In the genomic region with DNA sequence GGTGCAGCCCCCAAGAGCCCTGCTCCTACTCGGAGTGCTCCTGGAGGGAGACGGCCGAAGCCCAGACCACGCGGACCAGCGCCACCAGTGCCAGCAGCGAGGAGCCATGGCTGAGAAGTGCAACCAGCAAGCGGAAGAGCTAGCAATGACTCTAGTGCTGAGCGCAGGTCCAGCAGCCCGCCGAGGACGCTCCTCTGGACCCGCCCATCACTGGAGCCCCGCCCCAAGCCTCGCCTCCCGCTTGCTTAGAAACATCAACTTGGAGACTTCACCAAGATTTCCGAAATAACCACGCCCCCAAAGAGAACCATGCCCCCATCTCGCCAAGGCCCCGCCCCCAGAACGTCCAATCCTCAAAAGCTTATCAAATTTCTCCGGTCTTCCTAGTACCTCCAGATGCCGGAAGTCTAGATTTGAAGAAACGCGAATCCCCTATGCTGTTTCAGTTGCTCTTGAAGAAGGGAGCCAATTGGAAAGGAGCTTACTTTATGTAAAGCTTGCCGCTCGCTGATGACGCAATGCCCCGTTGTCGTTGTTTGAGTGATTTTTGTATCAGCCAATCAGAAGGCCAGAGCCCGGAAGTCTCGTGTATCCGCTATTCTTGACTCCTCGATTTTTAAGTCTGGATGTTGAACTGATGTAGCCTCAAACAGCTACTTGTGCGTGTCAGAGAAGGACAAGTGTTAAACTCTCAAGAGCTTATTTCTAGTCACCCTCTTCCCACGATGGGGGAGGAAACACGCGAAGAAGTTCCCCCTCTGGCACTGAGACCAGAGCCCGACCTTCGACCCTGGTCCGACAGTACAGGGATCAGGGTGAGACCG, we compare ENCODE assay signal across 8 mouse cellular contexts. TPM values are rescaled to one million over a fixed set of nuclear protein-coding genes. Genes with fewer than 3 reads are reported as not detected.
DNase-seq lines count a peak whose midpoint lies in the region; ATAC-seq lines count a peak whose summit lies in the region.

Fdxr (minus strand) TSS at position 271 of the 824 bp plus-strand sequence.

- ATAC-seq in forebrain, embryonic 14.5 days = peak; percentile 97
- peak; percentile 96 for ATAC-seq in neural tube, embryonic 15.5 days (ENCODE audit: low FRiP score)

- H3K4me2 ChIP-seq in forebrain, embryonic 14.5 days (ENCODE audit: low read length) = peak within 1 kb of the TSS; percentile 85
- H3K4me2 ChIP-seq in neural tube, embryonic 15.5 days = peak within 1 kb of the TSS; percentile 83

- peak within 1 kb of the TSS; percentile 81 for H3K9ac ChIP-seq in forebrain, embryonic 14.5 days (ENCODE audit: low read length)
- H3K9ac ChIP-seq in neural tube, embryonic 15.5 days (replicated peaks) = peak within 1 kb of the TSS; percentile 78

- H3K36me3 ChIP-seq in forebrain, embryonic 14.5 days (ENCODE audit: control insufficient read depth, insufficient read depth, low read length) = 0 out of 2 replicates have a peak, but pooled peaks cover 2% of the 10 kb centered on the region
- H3K36me3 ChIP-seq in neural tube, embryonic 15.5 days = 0 out of 2 replicates have a peak, but pooled peaks cover 3% of the 10 kb centered on the region

- H3K4me3 ChIP-seq in forebrain, embryonic 14.5 days (ENCODE audit: low read depth, low read length) = peak within 1 kb of the TSS; percentile 61
- H3K4me3 ChIP-seq in neural tube, embryonic 15.5 days (replicated peaks) = peak within 1 kb of the TSS; percentile 58

- H3K27me3 ChIP-seq in forebrain, embryonic 14.5 days (replicated peaks; ENCODE audit: control insufficient read depth, insufficient read depth, low read length) = no peaks in the 10 kb centered on the region
- no peaks in the 10 kb centered on the region for H3K27me3 ChIP-seq in neural tube, embryonic 15.5 days (replicated peaks)

- H3K4me1 ChIP-seq in forebrain, embryonic 14.5 days (ENCODE audit: control insufficient read depth, insufficient read depth, low read length) = peaks cover 5% of the 10 kb centered on the region; the same call in 1 of the 2 replicates
- peaks cover 30% of the 10 kb centered on the region for H3K4me1 ChIP-seq in neural tube, embryonic 15.5 days

- peak; percentile 100 for DNase-seq in ES-CJ7 (ENCODE audit: low read depth, low spot score)
- peak; percentile 96 for DNase-seq in cerebellum, adult 11 months
- DNase-seq in forebrain, embryonic 14.5 days (ENCODE audit: low spot score) = peak; percentile 100
- DNase-seq in heart, postnatal 14 days = peak; percentile 96 to 98
- DNase-seq in layer of hippocampus, adult 11-12 months (ENCODE audit: low spot score) = peak; percentile 99
- DNase-seq in lung, adult 18-20 months = peak; percentile 100
- DNase-seq in testis, postnatal 14 days (ENCODE audit: low spot score) = peak; percentile 96

- H3K27ac ChIP-seq in forebrain, embryonic 14.5 days (ENCODE audit: low read depth, low read length) = peak within 1 kb of the TSS; percentile 83
- H3K27ac ChIP-seq in neural tube, embryonic 15.5 days (replicated peaks) = peak within 1 kb of the TSS; percentile 89

- no peaks in the 10 kb centered on the region for H3K9me3 ChIP-seq in forebrain, embryonic 14.5 days (replicated peaks; ENCODE audit: control insufficient read depth, low read length)
- H3K9me3 ChIP-seq in neural tube, embryonic 15.5 days (replicated peaks) = no peaks in the 10 kb centered on the region

- WGBS in forebrain, embryonic 14.5 days = under 1% methylated on average over 42 of the region's 42 CpGs
- under 1% methylated on average over 42 of the region's 42 CpGs for WGBS in neural tube, embryonic 15.5 days

- intact Hi-C loops in heart, postnatal 14 days (cut with DNase I) = no loop called here

RNA-seq across cellular contexts. Expression of gene Fdxr, which starts in this region (rescaled TPM):
- polyA plus RNA-seq in forebrain, embryonic 14.5 days (2014; fragmentation: Nextera tagmentation; extraction: Ambion mirVana) = 17.2 and 20.0 TPM in 2 replicates
- 1 to 10 TPM; 7.0 to 7.5 TPM for total RNA-seq in heart, postnatal 14 days (2021)
- 18.6 and 21.5 TPM in 2 replicates for polyA plus RNA-seq in neural tube, embryonic 15.5 days (2015; fragmentation: Nextera tagmentation; extraction: Ambion mirVana)

Comparison
In these comparisons a context has a peak if more than half of its experiments do, and no peak if none do; other contexts are left out.
1. Peak in every context shown above with its lines: DNase-seq, ATAC-seq, H3K4me3 ChIP-seq and H3K27ac ChIP-seq.